Mouse (Mus musculus) heart, adult 9 months (tissue): ENCODE measurements around the gene Zfp791.
A peak's percentile ranks its signal among the peaks of the same experiment; 100 is the strongest.
"Not testable (repeated sequence)": the region's sequence is repeated elsewhere in the genome, so short reads cannot be mapped to it uniquely, and the experiment has no call there.

ENCODE experiments used
- DNase-seq, 2 experiments: peaks; one replicate each; pipeline ENCODE4 v3.0.0; 2022; ENCODE audit warnings: low spot score in 2 of 2

The Zfp791 gene

GRCm38 (mm10) chr8:85122995-85123394 lies at the start of gene Zfp791:
Zfp791 (minus strand) TSS chr8:85123095.
- no peak for DNase-seq

GRCm38 (mm10) chr8:85171291-85171690 lies 48.4 kb upstream of the Zfp791 start:
- peak; percentile 8 to 15 for DNase-seq

GRCm38 (mm10) chr8:85151624-85152023 lies 28.7 kb upstream of the Zfp791 start, which contains the start of gene Cks1brt:
Cks1brt (plus strand) TSS chr8:85151924.
- no peak for DNase-seq

GRCm38 (mm10) chr8:85142516-85142915 lies 19.6 kb upstream of the Zfp791 start:
- DNase-seq: peak; percentile 20 to 45

- not testable (repeated sequence) for DNase-seq
These were observed 12.8 kb upstream of the Zfp791 start for GRCm38 (mm10) chr8:85135690-85136089.

GRCm38 (mm10) chr8:85132335-85132734 lies 9.4 kb upstream of the Zfp791 start:
- no peak for DNase-seq

GRCm38 (mm10) chr8:85123691-85124090 lies 796 bp upstream of the Zfp791 start:
- no peak for DNase-seq

- DNase-seq: not testable (repeated sequence)
These were observed 2.6 kb downstream of the Zfp791 start for GRCm38 (mm10) chr8:85120251-85120650.

- DNase-seq: peak; percentile 68 to 77
These were observed 3.6 kb downstream of the Zfp791 start for GRCm38 (mm10) chr8:85119052-85119981.

- DNase-seq: no peak
These were observed 5.9 kb downstream of the Zfp791 start for GRCm38 (mm10) chr8:85116984-85117383.

- no peak for DNase-seq
These were observed 7.4 kb downstream of the Zfp791 start for GRCm38 (mm10) chr8:85115501-85115900.

- no peak for DNase-seq
These were observed 9.7 kb downstream of the Zfp791 start for GRCm38 (mm10) chr8:85113241-85113640.

GRCm38 (mm10) chr8:85100076-85100665 lies 22.7 kb downstream of the Zfp791 start:
- DNase-seq: no peak

GRCm38 (mm10) chr8:85096850-85097249 lies 26.0 kb downstream of the Zfp791 start:
- DNase-seq: no peak

- DNase-seq: no peak
These were observed 26.7 kb downstream of the Zfp791 start for GRCm38 (mm10) chr8:85096196-85096595.

GRCm38 (mm10) chr8:85095566-85095965 lies 27.3 kb downstream of the Zfp791 start:
- DNase-seq: no peak

GRCm38 (mm10) chr8:85095051-85095450 lies 27.8 kb downstream of the Zfp791 start:
- no peak for DNase-seq

- DNase-seq: no peak
These were observed 31.3 kb downstream of the Zfp791 start for GRCm38 (mm10) chr8:85091526-85092090.

- no peak for DNase-seq
These were observed 32.0 kb downstream of the Zfp791 start for GRCm38 (mm10) chr8:85090856-85091255.

- no peak for DNase-seq
These were observed 34.1 kb downstream of the Zfp791 start for GRCm38 (mm10) chr8:85088771-85089170.

GRCm38 (mm10) chr8:85086238-85086637 lies 36.7 kb downstream of the Zfp791 start:
- no peak for DNase-seq

- no peak for DNase-seq
These were observed 38.3 kb downstream of the Zfp791 start for GRCm38 (mm10) chr8:85084633-85085032.
